Mouse (Mus musculus) heart, postnatal 0 days (tissue): ENCODE measurements around the gene Ly6g6f. TPM values are rescaled to one million over a fixed set of nuclear protein-coding genes. Genes with fewer than 3 reads are reported as not detected.

Source experiments
- ATAC-seq: fragments of 200-750 bp; cut with Nextera tagmentation; 2 replicates; pipeline ENCODE4 v1.8.0; 2017; ENCODE audit warnings: low read depth, moderate number of reproducible peaks, moderate library complexity; ENCODE audit not compliant: insufficient read depth
- DNase-seq: peaks from one replicate; pipeline ENCODE4 v3.0.0-alpha.2; 2016; ENCODE audit warnings: low spot score
- H3K27ac ChIP-seq: fragments of 300-500 bp; sonication (generic); 2 replicates; pipeline ENCODE4 v1.5.1; 2014; ENCODE audit warnings: low read depth, mild to moderate bottlenecking
- H3K27me3 ChIP-seq: fragments of 300-500 bp; sonication (generic); 2 replicates; pipeline ENCODE4 v1.6.1; 2014; ENCODE audit warnings: low read length, mixed read lengths; ENCODE audit not compliant: control insufficient read depth, insufficient read depth
- H3K36me3 ChIP-seq: fragments of 300-500 bp; sonication (generic); replicated peaks from 2 replicates; pipeline ENCODE4 v1.6.1; 2014; ENCODE audit warnings: low read length, mixed read lengths; ENCODE audit not compliant: control insufficient read depth, insufficient read depth
- H3K4me1 ChIP-seq: fragments of 300-500 bp; sonication (generic); 2 replicates; pipeline ENCODE4 v1.6.1; 2014; ENCODE audit warnings: antibody characterized with exemption; ENCODE audit not compliant: control insufficient read depth, insufficient read depth
- H3K4me2 ChIP-seq: fragments of 300-500 bp; sonication (generic); 2 replicates; pipeline ENCODE4 v1.6.1; 2014; ENCODE audit warnings: low read depth, mild to moderate bottlenecking, low read length, moderate library complexity
- H3K4me3 ChIP-seq: fragments of 300-500 bp; sonication (generic); 2 replicates; pipeline ENCODE4 v1.5.1; 2014; ENCODE audit warnings: low read depth, low read length
- H3K9ac ChIP-seq: fragments of 300-500 bp; sonication (generic); replicated peaks from 2 replicates; pipeline ENCODE4 v1.6.1; 2014; ENCODE audit warnings: low read depth, low read length, mixed read lengths
- H3K9me3 ChIP-seq: fragments of 300-500 bp; sonication (generic); replicated peaks from 2 replicates; pipeline ENCODE4 v1.6.1; 2016; ENCODE audit warnings: low read length; ENCODE audit not compliant: control insufficient read depth
- CTCF ChIP-seq: IDR thresholded peaks from 2 replicates; pipeline ENCODE4 v1.5.1; 2016; ENCODE audit warnings: antibody characterized with exemption, control low read depth, low read depth
- EP300 ChIP-seq: IDR thresholded peaks from 2 replicates; pipeline ENCODE4 v1.6.1; 2016; ENCODE audit warnings: antibody characterized with exemption, low read depth
- WGBS: fragments of 180-500 bp; shearing (Covaris S2); extraction: QIAGEN DNeasy Blood & Tissue Kit; methylation state at CpG from one replicate; pipeline ENCODE4 v1.1.7; 2014; 5-methylcytosine and 5-hydroxymethylcytosine counted together
- polyA plus RNA-seq: library from polyadenylated mRNA; unstranded; fragments of >200 nt; fragmentation: Nextera tagmentation; extraction: Ambion mirVana; gene quantifications from 2 replicates; pipeline ENCODE4 v1.2.1, GENCODE M21; 2015
- total RNA-seq: library from RNA; depleted of rRNA; stranded (reverse); fragments of >200 nt; gene quantifications from 2 replicates; pipeline ENCODE4 v1.2.3, GENCODE M21; 2014; ENCODE audit warnings: low replicate concordance

Gene Ly6g6f
- total and polyA plus RNA-seq, 2 experiments from 2014 or later = not detected

DNA sequence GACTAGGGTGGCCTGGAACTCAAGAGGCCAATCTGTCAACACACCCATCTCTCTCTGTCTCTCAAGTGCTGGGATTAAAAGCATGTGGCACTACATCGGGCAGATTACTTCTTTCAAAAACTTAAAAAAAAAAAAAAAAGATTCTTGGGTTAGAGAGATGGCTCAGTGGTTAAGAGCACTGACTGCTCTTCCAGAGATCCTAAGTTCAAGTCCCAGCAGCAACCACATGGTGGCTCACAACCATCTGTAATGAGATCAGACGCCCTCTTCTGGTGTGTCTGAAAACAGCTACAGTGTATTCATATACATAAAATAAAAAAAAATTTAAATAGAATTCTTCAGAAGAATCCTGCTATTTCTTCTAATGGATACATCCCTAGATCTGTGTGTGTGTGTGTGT is 2.7 kb upstream of the Ly6g6f start:
- H3K4me3 ChIP-seq = no peak overlapping the region
- ATAC-seq (no peak), DNase-seq (no peak)
- no peaks in the 10 kb centered on the region for H3K27me3 ChIP-seq
- peaks cover 14% of the 10 kb centered on the region for H3K36me3 ChIP-seq
- H3K9ac ChIP-seq = no peak overlapping the region
- TF ChIP-seq CTCF (peak; percentile 37), EP300 (no peak)
- H3K4me1 ChIP-seq = peaks cover 5% of the 10 kb centered on the region; the same call in 1 of the 2 replicates
- H3K4me2 ChIP-seq = no peak overlapping the region
- no peak overlapping the region for H3K27ac ChIP-seq
- H3K9me3 ChIP-seq = no peaks in the 10 kb centered on the region
- 30% methylated on average over 2 of the region's 2 CpGs for WGBS

DNA sequence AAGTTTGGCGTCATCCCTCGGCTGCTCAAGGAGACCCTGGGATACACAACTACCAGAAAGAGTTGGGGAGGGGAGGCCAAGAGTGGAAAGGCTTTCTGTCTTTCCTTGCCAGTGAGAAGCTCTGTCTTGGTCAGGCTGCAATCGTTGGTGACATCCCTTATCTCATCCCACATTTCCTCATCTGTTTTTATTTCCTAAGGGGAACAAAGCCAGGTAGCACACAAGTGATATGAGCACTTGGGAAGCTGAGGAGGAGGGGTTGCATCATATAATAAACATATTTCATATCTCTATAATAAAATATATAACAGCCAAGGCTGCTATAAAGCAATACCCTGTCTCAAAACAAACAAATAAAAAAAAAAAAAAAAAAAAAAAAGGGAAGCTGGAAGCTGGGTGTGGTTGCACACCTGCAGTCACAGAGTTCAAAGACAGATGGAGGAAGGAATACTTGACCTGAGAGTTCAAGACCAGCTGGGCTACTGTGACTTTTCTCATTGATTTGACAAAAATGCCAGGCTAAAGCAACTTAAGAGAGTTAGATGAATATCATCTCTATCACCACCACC is 1.4 kb downstream of the Ly6g6f start:
- Histone ChIP-seq H3K9ac (no peak overlapping the region), H3K9me3 (no peaks in the 10 kb centered on the region), H3K27ac (no peak overlapping the region), H3K4me1 (0 out of 2 replicates have a peak, but pooled peaks cover 5% of the 10 kb centered on the region), H3K27me3 (no peaks in the 10 kb centered on the region), H3K36me3 (no peaks in the 10 kb centered on the region), H3K4me3 (no peak overlapping the region), H3K4me2 (no peak overlapping the region)
- DNase-seq = no peak
- 47% methylated on average over 3 of the region's 3 CpGs for WGBS
- no peak for ATAC-seq
- TF ChIP-seq CTCF (no peak), EP300 (no peak)

DNA sequence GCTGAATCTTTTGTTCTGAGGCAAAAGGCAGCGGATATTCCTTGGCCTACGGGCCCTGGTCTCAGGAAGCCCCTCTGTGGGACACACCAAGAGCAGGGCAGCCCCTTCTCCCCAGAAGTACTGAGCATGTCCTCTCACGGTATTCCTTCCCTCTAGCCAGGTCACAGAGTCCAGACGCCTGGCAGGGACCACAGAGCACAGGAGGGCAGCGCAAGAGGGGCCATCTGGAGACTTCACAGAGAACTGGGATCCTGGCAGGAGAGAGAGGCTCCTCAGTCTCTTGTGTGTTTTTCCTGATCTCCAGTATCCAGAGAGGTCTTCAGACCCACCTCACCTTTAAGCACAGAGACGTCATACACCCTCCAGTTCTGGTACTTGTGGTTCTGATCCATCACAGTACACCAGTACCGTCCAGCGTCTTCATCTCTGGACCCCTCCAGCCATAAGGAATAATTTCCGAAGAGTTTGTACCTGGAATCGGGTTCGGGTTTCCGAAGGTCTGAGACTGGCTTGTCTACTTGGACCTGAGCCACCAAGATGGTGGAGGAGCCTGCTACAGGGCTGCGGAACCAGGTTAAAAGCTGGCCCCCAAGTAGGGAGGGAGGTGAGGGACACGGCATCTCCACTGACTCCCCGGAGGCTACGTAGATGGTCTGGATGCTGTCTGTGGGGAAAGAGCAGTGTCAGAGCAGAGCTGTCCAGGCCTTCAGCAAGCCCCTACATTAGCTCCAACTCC is 2.4 kb downstream of the Ly6g6f start:
- Histone ChIP-seq H3K4me2 (no peak overlapping the region), H3K9ac (no peak overlapping the region), H3K27me3 (no peaks in the 10 kb centered on the region; the same call in 1 of the 2 replicates), H3K27ac (no peak overlapping the region), H3K4me3 (no peak overlapping the region), H3K36me3 (no peaks in the 10 kb centered on the region), H3K9me3 (no peaks in the 10 kb centered on the region), H3K4me1 (0 out of 2 replicates have a peak, but pooled peaks cover 5% of the 10 kb centered on the region)
- no peak for ATAC-seq
- WGBS = 77% methylated on average over 16 of the region's 16 CpGs
- TF ChIP-seq EP300 (no peak), CTCF (no peak)
- no peak for DNase-seq

DNA sequence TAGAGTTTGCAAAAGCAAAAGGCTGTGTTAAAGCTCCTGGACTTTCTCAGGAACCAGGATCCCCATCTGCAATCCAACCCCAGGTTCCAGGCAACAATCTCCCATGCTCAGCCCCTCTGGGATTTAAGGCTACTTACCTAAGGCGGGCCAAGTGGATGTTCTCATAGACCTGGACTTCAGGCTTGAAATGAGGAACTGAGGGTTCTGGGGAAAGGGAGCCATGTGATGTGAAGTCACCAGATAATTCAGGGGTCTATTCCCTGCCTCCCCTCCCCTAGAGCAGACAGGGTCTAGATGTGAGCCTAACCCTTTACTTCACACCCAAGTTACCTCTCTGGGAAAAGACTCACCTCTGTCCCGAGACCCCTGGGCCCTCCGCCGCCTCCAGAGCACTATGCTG is 4.7 kb downstream of the Ly6g6f start:
- H3K4me1 ChIP-seq = peaks cover 15% of the 10 kb centered on the region; the same call in 1 of the 2 replicates
- no peaks in the 10 kb centered on the region for H3K36me3 ChIP-seq
- H3K9ac ChIP-seq = no peak overlapping the region
- H3K27me3 ChIP-seq = no peaks in the 10 kb centered on the region; the same call in 1 of the 2 replicates
- H3K4me3 ChIP-seq = no peak overlapping the region
- H3K4me2 ChIP-seq = no peak overlapping the region
- 90% methylated on average over 4 of the region's 4 CpGs for WGBS
- no peak for ATAC-seq
- no peaks in the 10 kb centered on the region for H3K9me3 ChIP-seq
- TF ChIP-seq EP300 (no peak), CTCF (no peak)
- DNase-seq = no peak
- no peak overlapping the region for H3K27ac ChIP-seq

DNA sequence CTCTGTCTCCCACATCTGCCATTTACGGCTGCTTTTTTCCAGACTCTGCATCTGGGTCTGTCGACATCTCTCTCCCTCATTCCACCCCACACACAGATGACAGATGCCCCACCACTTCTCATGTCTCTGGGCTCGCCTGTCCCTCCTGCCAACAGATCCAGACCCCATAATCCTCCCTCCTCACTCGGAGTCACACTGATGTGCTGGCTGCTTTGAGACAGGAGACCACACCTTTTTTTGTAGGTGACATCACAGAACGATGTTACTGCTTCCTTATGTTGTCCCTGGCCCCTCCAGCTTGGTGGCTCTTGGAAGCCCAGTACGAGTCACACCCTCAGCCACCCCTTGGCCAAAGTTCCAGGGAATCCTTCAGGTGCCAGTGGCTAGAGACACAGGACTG is 5.2 kb downstream of the Ly6g6f start:
- H3K36me3 ChIP-seq = no peaks in the 10 kb centered on the region
- WGBS = 34% methylated on average over 6 of the region's 6 CpGs
- no peaks in the 10 kb centered on the region for H3K9me3 ChIP-seq
- TF ChIP-seq CTCF = no peak
- TF ChIP-seq EP300 = no peak
- H3K27me3 ChIP-seq = no peaks in the 10 kb centered on the region; the same call in 1 of the 2 replicates
- peak overlapping the region; percentile 42; the same call in 1 of the 2 replicates for H3K4me2 ChIP-seq
- no peak overlapping the region for H3K27ac ChIP-seq
- ATAC-seq (no peak), DNase-seq (no peak)
- no peak overlapping the region for H3K4me3 ChIP-seq
- peaks cover 15% of the 10 kb centered on the region; the same call in 1 of the 2 replicates for H3K4me1 ChIP-seq
- no peak overlapping the region for H3K9ac ChIP-seq
